ENCODE assay signal across 17 mouse cellular contexts in genomic region chr4:31433943-31434342, GRCm38 (mm10).
"Had no signal": no experiment of that assay in that cellular context is flagged by ENCODE, and none has a peak within 500 bp of the region (broad histone marks: within the 10 kb centered on the region; RNA-seq: fewer than 3 reads in every experiment).

No protein-coding gene starts in this region.

- DNase-seq: gastrocnemius, adult 2 months; gastrocnemius, postnatal 10 days; gastrocnemius, postnatal 25 days; heart, adult 18-20 months; heart, postnatal 10 days; heart, postnatal 36 days; kidney, adult 18-20 months; kidney, adult 8-10 months; kidney, postnatal 10 days; kidney, postnatal 25 days; kidney, postnatal 4 days; left cerebral cortex, postnatal 4 days had no signal

- ATAC-seq: hindbrain, embryonic 16.5 days; inflammation-experienced regulatory T-cells, adult 6 months; intestine, embryonic 15.5 days; intestine, postnatal 0 days; liver, embryonic 12.5 days had no signal
